Mouse (Mus musculus) midbrain, embryonic 11.5 days (tissue): ENCODE measurements around the gene Abcc4. TPM values are rescaled to one million over a fixed set of nuclear protein-coding genes. Genes with fewer than 3 reads are reported as not detected.

Source experiments
- ATAC-seq: fragments of 200-750 bp; cut with Nextera tagmentation; 2 replicates; pipeline ENCODE4 v1.8.0; 2017; ENCODE audit warnings: moderate TSS enrichment, moderate library complexity; ENCODE audit not compliant: low FRiP score
- DNase-seq: peaks from one replicate; pipeline ENCODE4 v3.0.0; 2015; ENCODE audit warnings: low spot score; ENCODE audit errors: missing footprints
- H3K27ac ChIP-seq: fragments of 300-500 bp; sonication (generic); 2 replicates; pipeline ENCODE4 v1.5.1; 2014; ENCODE audit warnings: low read depth, low read length
- H3K27me3 ChIP-seq: fragments of 300-500 bp; sonication (generic); 2 replicates; pipeline ENCODE4 v1.6.1; 2014; ENCODE audit warnings: mild to moderate bottlenecking, low read length, moderate library complexity, mixed read lengths; ENCODE audit not compliant: control insufficient read depth, insufficient read depth
- H3K36me3 ChIP-seq: fragments of 300-500 bp; sonication (generic); 2 replicates; pipeline ENCODE4 v1.6.1; 2014; ENCODE audit warnings: mild to moderate bottlenecking, low read length, moderate library complexity, mixed read lengths; ENCODE audit not compliant: control insufficient read depth, insufficient read depth
- H3K4me1 ChIP-seq: fragments of 300-500 bp; sonication (generic); 2 replicates; pipeline ENCODE4 v1.6.1; 2014; ENCODE audit warnings: low read length; ENCODE audit not compliant: control insufficient read depth, insufficient read depth
- H3K4me2 ChIP-seq: fragments of 300-500 bp; sonication (generic); 2 replicates; pipeline ENCODE4 v1.6.1; 2014; ENCODE audit warnings: mild to moderate bottlenecking, moderate library complexity
- H3K4me3 ChIP-seq: fragments of 300-500 bp; sonication (generic); 2 replicates; pipeline ENCODE4 v1.5.1; 2014; ENCODE audit warnings: low read depth, low read length
- H3K9ac ChIP-seq: fragments of 300-500 bp; sonication (generic); 2 replicates; pipeline ENCODE4 v1.6.1; 2014; ENCODE audit warnings: low read length
- H3K9me3 ChIP-seq: fragments of 300-500 bp; sonication (generic); 2 replicates; pipeline ENCODE4 v1.6.1; 2016; ENCODE audit warnings: low read length; ENCODE audit not compliant: control insufficient read depth
- WGBS: fragments of 180-500 bp; shearing (Covaris S2); extraction: QIAGEN DNeasy Blood & Tissue Kit; methylation state at CpG from one replicate; pipeline ENCODE4 v1.1.7; 2014; 5-methylcytosine and 5-hydroxymethylcytosine counted together
- polyA plus RNA-seq: library from polyadenylated mRNA; unstranded; fragments of >200 nt; fragmentation: Nextera tagmentation; extraction: Ambion mirVana; gene quantifications from 2 replicates; pipeline ENCODE4 v1.2.1, GENCODE M21; 2014

Gene Abcc4
- polyA plus RNA-seq, 1 experiment from 2014 or later = 4.2 TPM

DNA sequence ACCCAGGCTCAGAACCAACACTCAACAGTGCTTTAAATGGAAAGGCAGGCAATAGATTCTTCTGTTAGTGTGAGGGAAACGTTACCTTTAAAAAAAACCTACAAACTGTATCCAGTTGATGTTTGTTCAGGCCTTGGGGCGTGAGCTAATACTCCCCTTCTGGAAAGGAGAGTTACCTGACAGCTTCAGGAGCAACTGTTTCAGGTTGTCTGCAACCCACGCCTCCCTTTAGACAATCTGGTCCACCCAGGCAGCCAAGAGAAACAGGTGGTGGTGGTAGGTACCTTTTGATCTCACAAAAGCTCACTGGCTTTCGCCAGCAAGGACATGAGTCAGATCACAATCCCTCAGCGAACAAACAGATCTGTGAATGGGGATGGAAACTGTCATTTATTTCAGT, 223.7 kb downstream of the Abcc4 start:
- Histone ChIP-seq H3K4me3 (no peak overlapping the region), H3K9me3 (no peaks in the 10 kb centered on the region), H3K27me3 (no peaks in the 10 kb centered on the region), H3K9ac (no peak overlapping the region), H3K27ac (no peak overlapping the region), H3K4me1 (no peaks in the 10 kb centered on the region), H3K4me2 (no peak overlapping the region), H3K36me3 (no peaks in the 10 kb centered on the region)
- no peak for ATAC-seq
- WGBS = 90% methylated on average over 5 of the region's 5 CpGs
- no peak for DNase-seq

DNA sequence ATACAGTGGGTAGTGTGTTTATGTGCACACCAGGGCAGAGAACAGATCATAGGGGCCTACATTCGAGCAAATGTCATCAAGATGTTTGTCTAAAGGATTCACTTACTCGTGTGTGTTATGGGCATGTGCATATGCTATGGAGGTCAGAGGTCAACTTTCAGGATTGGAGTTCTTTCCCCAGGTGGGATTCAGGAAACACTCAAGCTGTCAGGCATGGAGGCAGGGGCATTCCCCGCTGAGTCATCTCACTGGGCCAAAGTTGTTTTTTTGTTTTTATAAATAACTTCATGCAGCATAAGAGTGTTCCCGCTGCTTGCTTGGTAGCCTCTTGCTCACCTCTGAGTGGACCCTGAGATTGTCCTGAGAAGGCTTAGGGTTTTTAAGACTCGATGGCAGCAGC, 224.2 kb downstream of the Abcc4 start:
- ATAC-seq (no peak), DNase-seq (no peak)
- Histone ChIP-seq H3K36me3 (no peaks in the 10 kb centered on the region), H3K27me3 (no peaks in the 10 kb centered on the region), H3K4me1 (no peaks in the 10 kb centered on the region), H3K4me3 (no peak overlapping the region), H3K4me2 (no peak overlapping the region), H3K9ac (no peak overlapping the region), H3K27ac (no peak overlapping the region), H3K9me3 (no peaks in the 10 kb centered on the region; the same call in 1 of the 2 replicates)
- 72% methylated on average over 5 of the region's 5 CpGs for WGBS

DNA sequence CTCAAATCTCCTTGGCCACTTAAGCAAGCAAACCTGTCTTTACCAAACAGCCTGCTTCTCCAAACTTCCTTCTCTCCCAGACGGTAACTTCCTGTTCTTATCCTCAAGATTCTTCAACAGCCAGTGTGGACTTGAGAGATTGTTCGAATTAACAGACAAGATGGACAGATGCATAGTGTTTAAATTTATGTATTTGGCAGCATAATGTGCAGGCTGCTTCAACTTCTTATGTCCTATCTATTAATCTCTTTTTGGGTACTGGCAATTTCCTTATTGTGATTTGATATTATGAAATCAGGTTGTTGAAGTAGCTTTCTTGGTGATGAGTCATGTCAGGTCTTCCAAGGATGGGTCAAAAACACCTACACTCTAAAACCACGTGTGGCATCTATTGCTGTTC, 229.7 kb downstream of the Abcc4 start:
- Histone ChIP-seq H3K9ac (no peak overlapping the region), H3K4me3 (no peak overlapping the region), H3K36me3 (no peaks in the 10 kb centered on the region), H3K27ac (no peak overlapping the region), H3K4me1 (peaks cover 21% of the 10 kb centered on the region), H3K4me2 (no peak overlapping the region), H3K9me3 (no peaks in the 10 kb centered on the region; the same call in 1 of the 2 replicates), H3K27me3 (peaks cover 7% of the 10 kb centered on the region)
- ATAC-seq = no peak
- 90% methylated on average over 3 of the region's 3 CpGs for WGBS
- no peak for DNase-seq

GRCm38 (mm10) chr14:118475100-118475454, 230.9 kb downstream of the Abcc4 start:
- no peaks in the 10 kb centered on the region; the same call in 1 of the 2 replicates for H3K9me3 ChIP-seq
- DNase-seq = peak; percentile 89
- H3K4me1 ChIP-seq = peaks cover 21% of the 10 kb centered on the region
- no peaks in the 10 kb centered on the region for H3K36me3 ChIP-seq
- ATAC-seq = no peak
- H3K4me3 ChIP-seq = no peak overlapping the region
- H3K9ac ChIP-seq = no peak overlapping the region
- H3K27me3 ChIP-seq = peaks cover 7% of the 10 kb centered on the region
- H3K4me2 ChIP-seq = peak overlapping the region; percentile 89
- 34% methylated on average over 7 of the region's 7 CpGs for WGBS
- H3K27ac ChIP-seq = no peak overlapping the region

- Histone ChIP-seq H3K4me1 (peaks cover 21% of the 10 kb centered on the region), H3K36me3 (no peaks in the 10 kb centered on the region), H3K9ac (peak overlapping the region; percentile 51), H3K4me2 (peak overlapping the region; percentile 89), H3K27me3 (peaks cover 7% of the 10 kb centered on the region), H3K9me3 (no peaks in the 10 kb centered on the region; the same call in 1 of the 2 replicates), H3K4me3 (peak overlapping the region; percentile 50), H3K27ac (peak overlapping the region; percentile 54)
- WGBS = 10% methylated on average over 26 of the region's 26 CpGs
- ATAC-seq = peak; percentile 67
- DNase-seq = peak; percentile 87
Measured at GRCm38 (mm10) chr14:118474226-118475099, 231.6 kb downstream of the Abcc4 start.

- Histone ChIP-seq H3K27me3 (peaks cover 7% of the 10 kb centered on the region), H3K36me3 (no peaks in the 10 kb centered on the region), H3K4me1 (peaks cover 21% of the 10 kb centered on the region), H3K4me2 (peak overlapping the region; percentile 89), H3K27ac (peak overlapping the region; percentile 54), H3K4me3 (peak overlapping the region; percentile 50), H3K9me3 (no peaks in the 10 kb centered on the region; the same call in 1 of the 2 replicates), H3K9ac (peak overlapping the region; percentile 51)
- DNase-seq (peak; percentile 99), ATAC-seq (peak; percentile 82)
- under 1% methylated on average over 36 of the region's 37 CpGs for WGBS
Measured at GRCm38 (mm10) chr14:118473831-118474193, 232.2 kb downstream of the Abcc4 start.

GRCm38 (mm10) chr14:118473188-118473830, 232.7 kb downstream of the Abcc4 start:
- peak overlapping the region; percentile 54 for H3K27ac ChIP-seq
- peaks cover 21% of the 10 kb centered on the region for H3K4me1 ChIP-seq

DNA sequence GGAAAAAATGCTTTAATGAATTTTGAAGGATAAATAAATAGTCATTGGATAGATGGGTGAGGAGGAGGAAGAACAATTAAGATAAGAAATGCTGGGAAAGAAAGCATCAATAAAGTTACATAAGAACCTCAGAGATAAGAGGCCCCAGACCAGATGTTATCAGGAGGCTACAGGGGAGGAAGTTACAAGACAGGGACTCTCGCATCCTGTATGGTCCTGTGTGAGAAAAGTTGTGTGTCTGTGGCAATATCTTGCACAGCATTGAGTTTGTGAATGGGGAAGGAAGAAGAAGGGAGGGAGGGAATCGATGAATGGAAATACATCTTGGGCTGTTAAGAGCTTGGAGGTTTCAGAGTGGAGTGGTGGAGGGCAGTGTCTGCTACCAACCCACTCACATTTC, 240.7 kb downstream of the Abcc4 start:
- WGBS = 95% methylated on average over 2 of the region's 2 CpGs
- DNase-seq (no peak), ATAC-seq (no peak)

More at GRCm38 (mm10) chr14:118473188-118473830, 232.7 kb downstream of the Abcc4 start:
- peak; percentile 59 for ATAC-seq
- Histone ChIP-seq H3K4me2 (peak overlapping the region; percentile 89), H3K4me3 (peak overlapping the region; percentile 50), H3K9me3 (no peaks in the 10 kb centered on the region; the same call in 1 of the 2 replicates), H3K36me3 (no peaks in the 10 kb centered on the region), H3K27me3 (peaks cover 7% of the 10 kb centered on the region), H3K9ac (peak overlapping the region; percentile 51)
- 9% methylated on average over 20 of the region's 20 CpGs for WGBS
- no peak for DNase-seq

DNA sequence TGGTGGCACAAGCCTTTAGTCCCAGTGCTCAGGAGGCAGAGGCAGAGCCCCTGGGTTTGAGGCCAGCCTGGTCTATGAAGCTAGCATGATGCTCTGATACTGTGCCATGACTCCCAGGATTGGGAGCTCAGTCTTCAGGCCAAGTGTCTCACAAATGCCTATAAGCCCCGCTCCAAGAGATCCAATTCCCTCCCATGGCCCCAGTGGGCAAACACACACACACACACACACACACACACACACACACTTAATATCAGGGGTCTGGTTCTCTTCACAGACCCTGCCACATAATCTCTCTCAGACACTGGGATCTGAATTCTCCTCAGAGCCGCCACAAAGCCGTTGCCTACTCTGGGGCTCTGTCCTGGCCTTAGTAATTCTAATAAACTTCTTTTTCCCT, 241.6 kb downstream of the Abcc4 start:
- no peak overlapping the region for H3K27ac ChIP-seq
- no peaks in the 10 kb centered on the region for H3K27me3 ChIP-seq
- 95% methylated on average over 3 of the region's 3 CpGs for WGBS
- no peak overlapping the region for H3K4me2 ChIP-seq
- H3K36me3 ChIP-seq = no peaks in the 10 kb centered on the region
- no peaks in the 10 kb centered on the region for H3K9me3 ChIP-seq
- DNase-seq (no peak), ATAC-seq (no peak)
- no peaks in the 10 kb centered on the region for H3K4me1 ChIP-seq
- no peak overlapping the region for H3K4me3 ChIP-seq
- no peak overlapping the region for H3K9ac ChIP-seq

More for the DNA sequence above, 240.7 kb downstream of the Abcc4 start:
- H3K4me2 ChIP-seq = no peak overlapping the region
- H3K27ac ChIP-seq = no peak overlapping the region
- no peak overlapping the region for H3K9ac ChIP-seq
- no peaks in the 10 kb centered on the region for H3K36me3 ChIP-seq
- H3K4me3 ChIP-seq = no peak overlapping the region
- H3K4me1 ChIP-seq = no peaks in the 10 kb centered on the region
- H3K27me3 ChIP-seq = no peaks in the 10 kb centered on the region
- no peaks in the 10 kb centered on the region for H3K9me3 ChIP-seq
